Mouse (Mus musculus) liver, embryonic 15.5 days (tissue): ENCODE measurements around the gene Dusp5. TPM values are rescaled to one million over a fixed set of nuclear protein-coding genes. Genes with fewer than 3 reads are reported as not detected.

ENCODE experiments used
- ATAC-seq: fragments of 200-750 bp; cut with Nextera tagmentation; 2 replicates; pipeline ENCODE4 v1.8.0; 2017; ENCODE audit warnings: moderate number of reproducible peaks, mild to moderate bottlenecking, moderate library complexity; ENCODE audit not compliant: insufficient read depth
- H3K27ac ChIP-seq: fragments of 300-500 bp; sonication (generic); replicated peaks from 2 replicates; pipeline ENCODE4 v1.5.1; 2015; ENCODE audit warnings: mild to moderate bottlenecking, inconsistent platforms
- H3K27me3 ChIP-seq: fragments of 300-500 bp; sonication (generic); 2 replicates; pipeline ENCODE4 v1.6.1; 2015; ENCODE audit warnings: mild to moderate bottlenecking, inconsistent platforms
- H3K36me3 ChIP-seq: fragments of 300-500 bp; sonication (generic); replicated peaks from 2 replicates; pipeline ENCODE4 v1.6.1; 2015; ENCODE audit warnings: moderate library complexity, mild to moderate bottlenecking, inconsistent platforms
- H3K4me1 ChIP-seq: fragments of 300-500 bp; sonication (generic); replicated peaks from 2 replicates; pipeline ENCODE4 v1.6.1; 2015; ENCODE audit warnings: inconsistent platforms
- H3K4me2 ChIP-seq: fragments of 300-500 bp; sonication (generic); 2 replicates; pipeline ENCODE4 v1.6.1; 2015; ENCODE audit warnings: moderate library complexity, mild to moderate bottlenecking, inconsistent platforms
- H3K4me3 ChIP-seq: fragments of 300-500 bp; sonication (generic); replicated peaks from 2 replicates; pipeline ENCODE4 v1.5.1; 2015; ENCODE audit warnings: mild to moderate bottlenecking, inconsistent platforms
- H3K9ac ChIP-seq: fragments of 300-500 bp; sonication (generic); 2 replicates; pipeline ENCODE4 v1.6.1; 2015; ENCODE audit warnings: moderate library complexity, mild to moderate bottlenecking, inconsistent platforms
- H3K9me3 ChIP-seq: fragments of 300-500 bp; sonication (generic); replicated peaks from 2 replicates; pipeline ENCODE4 v1.6.1; 2016; ENCODE audit warnings: inconsistent platforms
- WGBS: fragments of 180-500 bp; shearing (Covaris S2); methylation state at CpG from one replicate; pipeline ENCODE4 v1.1.7; 2015; ENCODE audit warnings: mixed read lengths; ENCODE audit not compliant: insufficient replicate concordance; 5-methylcytosine and 5-hydroxymethylcytosine counted together
- polyA plus RNA-seq: library from polyadenylated mRNA; unstranded; fragments of >200 nt; fragmentation: Nextera tagmentation; extraction: Ambion mirVana; gene quantifications from 2 replicates; pipeline ENCODE4 v1.2.1, GENCODE M21; 2015

Gene Dusp5
- 2.0 and 2.4 TPM in 2 replicates for polyA plus RNA-seq

DNA sequence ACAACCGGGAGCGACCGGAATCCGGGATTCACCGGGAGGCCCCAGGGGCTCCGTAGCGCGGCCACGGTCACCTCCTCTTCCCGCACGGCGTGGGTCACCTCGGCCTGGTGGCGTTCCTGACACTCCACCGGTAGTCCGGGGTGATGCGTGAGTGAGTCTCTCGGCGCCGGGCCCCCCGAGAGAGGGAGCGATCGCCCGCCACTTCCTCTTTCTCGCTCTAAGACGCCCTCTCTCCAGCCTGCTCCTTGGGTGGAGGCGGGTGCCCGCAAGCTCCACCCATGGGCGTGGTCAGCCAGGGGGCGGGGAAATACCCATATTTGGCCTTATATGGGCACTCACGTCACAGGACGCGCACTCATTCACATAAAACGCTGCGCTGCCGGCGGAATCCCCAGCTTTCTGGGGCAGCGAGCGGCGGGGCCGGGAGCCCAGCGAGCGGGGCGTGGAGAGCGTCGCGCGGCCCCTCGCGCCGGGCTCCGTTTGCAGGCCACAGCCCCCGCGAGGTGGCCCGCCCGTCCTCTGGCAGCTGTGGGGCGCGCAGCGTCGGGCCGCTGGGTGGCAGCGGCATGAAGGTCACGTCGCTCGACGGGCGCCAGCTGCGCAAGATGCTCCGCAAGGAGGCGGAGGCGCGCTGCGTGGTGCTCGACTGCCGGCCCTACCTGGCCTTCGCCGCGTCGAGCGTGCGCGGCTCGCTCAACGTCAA lies at the start of gene Dusp5:
Gene Dusp5, plus strand, starts transcription at position 358 of the 703 bp plus-strand sequence.
- no peak within 1 kb of the TSS for H3K27ac ChIP-seq
- ATAC-seq = peak; percentile 77
- H3K36me3 ChIP-seq = no peaks in the 10 kb centered on the region
- H3K4me1 ChIP-seq = peaks cover 34% of the 10 kb centered on the region
- H3K27me3 ChIP-seq = peaks cover 65% of the 10 kb centered on the region
- peak within 1 kb of the TSS; percentile 56 for H3K9ac ChIP-seq
- peak within 1 kb of the TSS; percentile 64 for H3K4me3 ChIP-seq
- under 1% methylated on average over 84 of the region's 84 CpGs for WGBS
- no peaks in the 10 kb centered on the region for H3K9me3 ChIP-seq
- peak within 1 kb of the TSS; percentile 87 for H3K4me2 ChIP-seq

DNA sequence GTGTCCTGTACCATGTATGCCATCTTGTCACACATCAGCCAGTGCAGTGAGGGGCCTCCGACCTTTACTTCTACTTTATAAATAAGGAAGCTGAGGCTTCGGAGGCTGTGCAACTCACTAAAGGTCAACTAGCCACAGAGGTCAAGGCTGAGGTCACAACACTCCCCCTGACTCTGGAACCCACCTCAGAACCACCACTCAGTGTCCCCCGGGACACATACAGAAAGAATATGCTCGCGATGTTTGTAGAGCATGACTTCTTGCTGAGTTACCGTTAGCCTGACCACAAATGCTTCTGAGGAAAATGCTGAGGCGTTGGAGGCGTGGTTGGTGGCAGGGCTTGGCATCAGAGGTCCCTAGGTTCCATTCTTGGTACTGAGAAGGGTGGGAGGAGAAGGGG lies 49.3 kb upstream of the Dusp5 start:
- Histone ChIP-seq H3K4me3 (no peak overlapping the region), H3K9me3 (no peaks in the 10 kb centered on the region), H3K9ac (no peak overlapping the region), H3K27ac (no peak overlapping the region), H3K4me1 (peaks cover 12% of the 10 kb centered on the region), H3K27me3 (no peaks in the 10 kb centered on the region), H3K4me2 (no peak overlapping the region), H3K36me3 (no peaks in the 10 kb centered on the region)
- no peak for ATAC-seq
- 17% methylated on average over 8 of the region's 8 CpGs for WGBS

GRCm38 (mm10) chr19:53482093-53482492 lies 46.8 kb upstream of the Dusp5 start:
- Histone ChIP-seq H3K4me1 (peaks cover 5% of the 10 kb centered on the region), H3K36me3 (no peaks in the 10 kb centered on the region), H3K9me3 (no peaks in the 10 kb centered on the region), H3K27me3 (no peaks in the 10 kb centered on the region), H3K4me2 (no peak overlapping the region), H3K27ac (no peak overlapping the region), H3K9ac (no peak overlapping the region), H3K4me3 (no peak overlapping the region)
- WGBS = 40% methylated on average over 6 of the region's 6 CpGs
- ATAC-seq = no peak

GRCm38 (mm10) chr19:53482527-53482926 lies 46.4 kb upstream of the Dusp5 start:
- no peak overlapping the region for H3K27ac ChIP-seq
- no peak overlapping the region for H3K4me3 ChIP-seq
- ATAC-seq = no peak
- no peak overlapping the region for H3K9ac ChIP-seq
- no peaks in the 10 kb centered on the region for H3K36me3 ChIP-seq
- 65% methylated on average over 5 of the region's 5 CpGs for WGBS
- H3K27me3 ChIP-seq = no peaks in the 10 kb centered on the region
- no peaks in the 10 kb centered on the region for H3K9me3 ChIP-seq
- 0 out of 2 replicates have a peak, but pooled peaks cover under 1% of the 10 kb centered on the region for H3K4me1 ChIP-seq
- no peak overlapping the region for H3K4me2 ChIP-seq

- H3K9ac ChIP-seq = no peak overlapping the region
- no peak overlapping the region for H3K4me2 ChIP-seq
- H3K9me3 ChIP-seq = no peaks in the 10 kb centered on the region
- no peak overlapping the region for H3K27ac ChIP-seq
- H3K4me1 ChIP-seq = no peaks in the 10 kb centered on the region
- H3K4me3 ChIP-seq = no peak overlapping the region
- no peak for ATAC-seq
- H3K27me3 ChIP-seq = no peaks in the 10 kb centered on the region
- H3K36me3 ChIP-seq = no peaks in the 10 kb centered on the region
- 81% methylated on average over 8 of the region's 8 CpGs for WGBS
These were observed 44.9 kb upstream of the Dusp5 start for GRCm38 (mm10) chr19:53483984-53484383.

DNA sequence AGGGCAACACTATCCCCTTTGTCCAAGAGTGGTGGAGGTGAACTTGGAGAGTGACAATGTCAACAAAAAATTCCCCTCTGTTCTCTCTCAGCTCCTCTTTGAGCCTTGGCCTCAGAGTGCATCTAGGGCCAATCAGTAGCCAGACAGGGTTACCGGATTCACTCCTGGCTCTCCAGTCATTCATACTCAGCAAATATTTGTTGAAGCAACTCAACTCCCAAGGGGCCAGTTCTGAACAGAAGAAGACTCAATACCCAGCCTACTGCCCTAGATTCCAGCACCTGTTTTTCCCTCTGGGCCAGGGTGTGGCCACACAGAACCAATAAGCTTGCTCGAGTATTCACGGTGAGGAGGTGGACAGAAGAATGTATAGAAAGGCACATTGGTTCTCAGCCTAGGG lies 44.0 kb upstream of the Dusp5 start:
- ATAC-seq = no peak
- no peaks in the 10 kb centered on the region for H3K27me3 ChIP-seq
- no peak overlapping the region for H3K27ac ChIP-seq
- H3K36me3 ChIP-seq = no peaks in the 10 kb centered on the region
- H3K4me1 ChIP-seq = no peaks in the 10 kb centered on the region
- no peaks in the 10 kb centered on the region for H3K9me3 ChIP-seq
- H3K4me2 ChIP-seq = no peak overlapping the region
- H3K9ac ChIP-seq = no peak overlapping the region
- H3K4me3 ChIP-seq = no peak overlapping the region
- WGBS = 65% methylated on average over 3 of the region's 3 CpGs

GRCm38 (mm10) chr19:53489187-53489586 lies 39.7 kb upstream of the Dusp5 start:
- Histone ChIP-seq H3K9ac (no peak overlapping the region), H3K4me1 (0 out of 2 replicates have a peak, but pooled peaks cover 2% of the 10 kb centered on the region), H3K36me3 (no peaks in the 10 kb centered on the region), H3K4me2 (no peak overlapping the region), H3K27me3 (no peaks in the 10 kb centered on the region), H3K27ac (no peak overlapping the region), H3K9me3 (no peaks in the 10 kb centered on the region), H3K4me3 (no peak overlapping the region)
- no peak for ATAC-seq
- WGBS = 61% methylated on average over 12 of the region's 12 CpGs

GRCm38 (mm10) chr19:53489910-53490309 lies 39.0 kb upstream of the Dusp5 start:
- no peak for ATAC-seq
- Histone ChIP-seq H3K36me3 (no peaks in the 10 kb centered on the region), H3K4me1 (0 out of 2 replicates have a peak, but pooled peaks cover 2% of the 10 kb centered on the region), H3K9ac (no peak overlapping the region), H3K4me2 (no peak overlapping the region), H3K27me3 (no peaks in the 10 kb centered on the region), H3K9me3 (no peaks in the 10 kb centered on the region), H3K4me3 (no peak overlapping the region), H3K27ac (no peak overlapping the region)
- WGBS = 42% methylated on average over 1 of the region's 1 CpGs

GRCm38 (mm10) chr19:53490898-53491297 lies 38.0 kb upstream of the Dusp5 start:
- Histone ChIP-seq H3K36me3 (no peaks in the 10 kb centered on the region), H3K27me3 (no peaks in the 10 kb centered on the region), H3K9me3 (no peaks in the 10 kb centered on the region), H3K9ac (no peak overlapping the region), H3K4me3 (no peak overlapping the region), H3K4me2 (no peak overlapping the region), H3K27ac (no peak overlapping the region), H3K4me1 (0 out of 2 replicates have a peak, but pooled peaks cover 2% of the 10 kb centered on the region)
- WGBS = 60% methylated on average over 8 of the region's 8 CpGs
- ATAC-seq = no peak

DNA sequence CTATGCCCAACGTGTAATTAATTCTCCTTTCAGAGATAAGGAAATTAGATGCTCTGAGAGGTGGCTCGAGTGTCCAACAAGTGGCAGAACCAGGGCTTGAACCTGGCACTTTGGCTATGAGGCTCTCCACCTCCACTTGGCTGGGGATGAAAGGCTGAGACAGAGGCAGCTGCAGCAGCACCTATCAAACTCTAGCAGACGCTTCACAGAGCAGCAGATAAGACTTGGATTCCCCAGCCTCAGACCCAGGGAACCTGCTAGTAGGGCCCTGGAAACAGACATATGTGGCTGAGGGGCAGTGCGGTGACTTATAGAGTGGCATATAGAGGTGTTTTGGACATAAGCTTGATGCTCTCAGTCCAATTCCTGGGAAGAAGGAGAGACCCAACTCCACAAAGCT lies 36.4 kb upstream of the Dusp5 start:
- WGBS = 30% methylated on average over 4 of the region's 4 CpGs
- ATAC-seq = 0 out of 2 replicates have a peak, but pooled peaks have one; percentile 22
- Histone ChIP-seq H3K4me3 (no peak overlapping the region), H3K4me2 (no peak overlapping the region), H3K9ac (no peak overlapping the region), H3K27me3 (no peaks in the 10 kb centered on the region), H3K4me1 (0 out of 2 replicates have a peak, but pooled peaks cover 2% of the 10 kb centered on the region), H3K27ac (no peak overlapping the region), H3K9me3 (no peaks in the 10 kb centered on the region), H3K36me3 (no peaks in the 10 kb centered on the region)

DNA sequence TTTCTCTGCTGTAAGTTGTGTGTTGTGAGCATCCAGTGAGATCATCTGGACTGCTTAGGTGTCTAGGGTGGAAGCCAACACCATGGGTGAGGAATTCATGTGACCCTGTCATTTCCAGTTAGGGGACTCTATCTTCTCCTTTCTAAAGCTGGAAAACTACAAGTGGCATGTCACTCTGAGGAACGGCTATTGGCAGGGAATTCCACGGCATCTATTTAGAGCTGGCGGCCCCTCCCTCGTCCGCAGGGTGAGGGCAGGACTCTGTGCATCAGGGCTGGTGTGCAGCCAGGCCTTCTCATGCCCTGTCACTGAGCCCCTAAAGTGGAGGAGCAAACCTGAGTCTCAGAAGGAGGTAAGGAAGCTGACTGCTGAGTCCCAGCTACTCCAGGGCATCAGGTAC lies 35.0 kb upstream of the Dusp5 start:
- H3K36me3 ChIP-seq = no peaks in the 10 kb centered on the region
- 73% methylated on average over 5 of the region's 5 CpGs for WGBS
- H3K4me3 ChIP-seq = no peak overlapping the region
- H3K27me3 ChIP-seq = no peaks in the 10 kb centered on the region
- no peak overlapping the region for H3K4me2 ChIP-seq
- H3K9ac ChIP-seq = no peak overlapping the region
- H3K9me3 ChIP-seq = no peaks in the 10 kb centered on the region
- ATAC-seq = no peak
- H3K4me1 ChIP-seq = 0 out of 2 replicates have a peak, but pooled peaks cover 2% of the 10 kb centered on the region
- no peak overlapping the region for H3K27ac ChIP-seq

DNA sequence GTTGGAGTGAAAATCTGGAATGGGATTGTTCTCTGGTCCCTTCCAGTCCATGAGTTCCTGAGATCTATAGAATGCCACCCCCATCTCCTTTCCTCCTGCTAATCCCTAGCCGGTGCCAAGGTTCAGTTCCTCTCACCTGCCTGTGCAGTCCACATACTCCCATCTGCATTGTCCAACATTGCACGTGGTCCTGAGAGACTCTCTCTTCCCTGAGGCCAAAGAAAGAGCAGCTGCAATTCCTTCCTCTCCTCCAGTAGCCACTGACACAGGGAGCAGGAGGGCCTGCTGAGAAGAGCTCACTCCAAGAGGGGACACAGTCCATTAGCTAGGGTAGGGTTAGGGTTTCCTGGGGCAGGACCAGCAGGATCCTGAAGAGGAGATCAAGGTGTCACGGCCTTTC lies 31.0 kb upstream of the Dusp5 start:
- Histone ChIP-seq H3K27me3 (no peaks in the 10 kb centered on the region), H3K36me3 (no peaks in the 10 kb centered on the region), H3K9me3 (no peaks in the 10 kb centered on the region), H3K4me1 (peaks cover 7% of the 10 kb centered on the region), H3K9ac (no peak overlapping the region), H3K27ac (no peak overlapping the region), H3K4me2 (no peak overlapping the region), H3K4me3 (no peak overlapping the region)
- ATAC-seq = no peak
- WGBS = 56% methylated on average over 3 of the region's 3 CpGs
